Mouse (Mus musculus) megakaryocyte, embryonic 14.5 days (primary cell): ENCODE measurements around the gene Nell1.

Experiments used
- FLI1 ChIP-seq: IDR thresholded peaks from 2 replicates; pipeline ENCODE4 v1.6.1; 2012; ENCODE audit warnings: low read length, inconsistent platforms, mixed read lengths
- GATA1 ChIP-seq: IDR thresholded peaks from 3 replicates; pipeline ENCODE4 v1.6.1; 2012; ENCODE audit warnings: mixed read lengths, low read length, inconsistent platforms, borderline replicate concordance

DNA sequence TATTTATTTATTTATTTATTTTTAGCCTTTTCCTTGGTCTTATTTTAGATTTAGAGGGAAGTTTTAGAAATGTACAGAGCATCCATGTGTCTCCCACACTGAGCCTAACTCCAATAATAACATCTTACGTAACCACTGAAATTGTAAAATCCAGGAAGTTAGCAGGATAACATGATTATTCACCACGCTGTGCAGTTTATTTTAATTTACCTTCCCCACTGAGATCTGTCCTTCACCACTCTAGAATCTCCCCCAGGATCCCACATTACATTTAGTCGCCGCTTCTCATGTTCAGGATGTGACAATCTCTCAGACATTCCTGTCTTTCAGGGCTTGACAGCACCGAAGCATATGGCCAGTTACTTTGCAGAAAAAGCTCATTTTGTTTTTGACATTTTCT, 119.8 kb downstream of the Nell1 start:
- TF ChIP-seq GATA1 (no peak), FLI1 (no peak)
